11 mouse cellular contexts compared by ENCODE assay signal in the genomic region with DNA sequence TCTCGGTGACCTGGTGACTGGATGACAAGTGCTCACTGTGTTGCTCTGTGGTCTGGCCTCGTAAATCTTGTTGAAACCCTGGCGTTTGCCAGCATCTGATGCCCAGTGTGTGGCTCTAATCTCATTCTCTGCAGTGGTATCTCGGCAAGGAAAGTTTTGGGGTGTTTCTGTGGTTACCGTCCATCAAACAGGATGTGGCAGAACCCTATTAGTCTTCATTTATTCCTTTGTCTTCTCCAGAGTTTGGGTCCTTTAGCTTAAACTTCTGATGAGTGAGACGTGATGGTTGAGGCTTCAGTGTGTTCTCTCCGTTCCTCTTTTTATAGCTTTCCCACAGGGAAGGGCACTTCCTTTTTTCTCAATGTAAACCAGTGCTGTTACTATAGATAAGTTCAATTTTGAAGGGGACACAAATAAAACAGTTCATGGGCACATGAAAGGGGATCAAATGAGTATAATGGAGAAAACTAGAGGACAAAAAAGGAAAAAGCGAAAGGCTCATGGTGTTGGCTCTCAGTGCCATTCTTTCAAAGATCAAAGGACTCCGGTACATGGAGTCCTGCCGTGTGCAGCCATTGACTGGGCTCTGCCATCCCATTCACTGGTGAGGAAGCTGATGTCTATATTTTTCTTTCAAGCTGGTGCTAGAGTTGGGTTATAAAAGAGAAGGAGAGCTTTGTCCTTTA.
DNase-seq lines count a peak whose midpoint lies in the region; ATAC-seq and TF ChIP-seq lines count a peak whose summit lies in the region.
"Had no signal": no experiment of that assay in that cellular context is flagged by ENCODE, and none has a peak within 500 bp of the region (broad histone marks: within the 10 kb centered on the region; RNA-seq: fewer than 3 reads in every experiment).

No protein-coding gene starts in this region.

- no peak for ATAC-seq in heart, embryonic 11.5 days (replicated peaks; ENCODE audit: insufficient number of reproducible peaks, low FRiP score, low TSS enrichment)
- ATAC-seq in lung, embryonic 16.5 days (ENCODE audit: low read depth), result 0 out of 2 replicates have a peak, but pooled peaks have one; percentile 20
- ATAC-seq in forebrain, postnatal 0 days, result no peak
- peak; percentile 78 for ATAC-seq in monocyte, adult 5-6 weeks (replicated peaks; ENCODE audit: insufficient number of reproducible peaks, low FRiP score, low TSS enrichment, poor library complexity, severe bottlenecking)
- no peak for ATAC-seq in frontal cortex, adult (ENCODE audit: low TSS enrichment)
- ATAC-seq: inflammation-experienced regulatory T-cells, adult 6 months had no signal

- peaks cover 14% of the 10 kb centered on the region; the same call in 1 of the 2 replicates for H3K36me3 ChIP-seq in heart, embryonic 11.5 days (ENCODE audit: control insufficient read depth, insufficient read depth, low read length)
- H3K36me3 ChIP-seq in heart, adult 2 months (ENCODE audit: control insufficient read depth, insufficient read depth, low read length), result no peaks in the 10 kb centered on the region
- 0 out of 2 replicates have a peak, but pooled peaks cover 7% of the 10 kb centered on the region for H3K36me3 ChIP-seq in lung, embryonic 16.5 days (ENCODE audit: control insufficient read depth, insufficient read depth, low read length)
- peaks cover 8% of the 10 kb centered on the region; the same call in 1 of the 2 replicates for H3K36me3 ChIP-seq in forebrain, postnatal 0 days (ENCODE audit: insufficient read depth)

- no peak overlapping the region for H3K9ac ChIP-seq in heart, embryonic 11.5 days (ENCODE audit: low read depth, low read length)
- H3K9ac ChIP-seq in heart, adult 2 months (ENCODE audit: low read depth, low read length), result no peak overlapping the region
- H3K9ac ChIP-seq in lung, embryonic 16.5 days (ENCODE audit: low read length), result no peak overlapping the region
- H3K9ac ChIP-seq in forebrain, postnatal 0 days, result no peak overlapping the region

- WGBS in heart, embryonic 11.5 days (ENCODE audit: insufficient replicate concordance), result 45% methylated on average over 10 of the region's 10 CpGs
- WGBS in heart, adult 2 months, result 55% methylated on average over 10 of the region's 10 CpGs
- WGBS in lung, embryonic 16.5 days, result 56% methylated on average over 10 of the region's 10 CpGs
- WGBS in forebrain, postnatal 0 days, result 14% methylated on average over 10 of the region's 10 CpGs

- no peak for TF ChIP-seq EP300 in heart, adult 2 months (IDR thresholded peaks at IDR 0.05; ENCODE audit: insufficient read depth, low read depth, low read length)

- H3K9me3 ChIP-seq in heart, embryonic 11.5 days (replicated peaks; ENCODE audit: control insufficient read depth, low read length), result no peaks in the 10 kb centered on the region
- no peaks in the 10 kb centered on the region for H3K9me3 ChIP-seq in lung, embryonic 16.5 days (ENCODE audit: control insufficient read depth, low read length)
- no peaks in the 10 kb centered on the region for H3K9me3 ChIP-seq in forebrain, postnatal 0 days (ENCODE audit: low read length)

- no peak overlapping the region for H3K4me3 ChIP-seq in heart, embryonic 11.5 days (ENCODE audit: low read depth, low read length)
- no peak overlapping the region for H3K4me3 ChIP-seq in heart, adult 2 months
- no peak overlapping the region for H3K4me3 ChIP-seq in lung, embryonic 16.5 days (ENCODE audit: low read length)
- no peak overlapping the region for H3K4me3 ChIP-seq in forebrain, postnatal 0 days (ENCODE audit: low read depth, low read length)

- no peak for DNase-seq in heart, adult 2 months
- DNase-seq in lung, postnatal 14 days, result no peak
- DNase-seq in forebrain, postnatal 0 days, result no peak
- no peak for DNase-seq in frontal cortex, postnatal 10 days (ENCODE audit: low spot score in 2 of 2)
- DNase-seq: thymus, postnatal 4 days had no signal

- TF ChIP-seq CTCF in heart, adult 2 months (IDR thresholded peaks at IDR 0.05), result no peak
- no peak for TF ChIP-seq CTCF in forebrain, postnatal 0 days (IDR thresholded peaks at IDR 0.05; ENCODE audit: low read depth)

- peaks cover 20% of the 10 kb centered on the region for H3K4me1 ChIP-seq in heart, embryonic 11.5 days (ENCODE audit: control insufficient read depth, insufficient read depth, low read length)
- H3K4me1 ChIP-seq in heart, adult 2 months (ENCODE audit: control insufficient read depth, insufficient read depth, low read length), result peaks cover 2% of the 10 kb centered on the region; the same call in 1 of the 2 replicates
- H3K4me1 ChIP-seq in lung, embryonic 16.5 days (replicated peaks; ENCODE audit: control insufficient read depth, insufficient read depth, low read length), result peaks cover 3% of the 10 kb centered on the region; the same call in 1 of the 2 replicates
- H3K4me1 ChIP-seq in forebrain, postnatal 0 days (ENCODE audit: insufficient read depth), result no peaks in the 10 kb centered on the region

- intact Hi-C loops in heart, adult 2 months (cut with DNase I), result no loop called here

- no peaks in the 10 kb centered on the region for H3K79me2 ChIP-seq in heart, adult 2 months (replicated peaks; ENCODE audit: control insufficient read depth, insufficient read depth, low read length)

- no peak for TF ChIP-seq POLR2A in heart, adult 2 months (IDR thresholded peaks at IDR 0.05; ENCODE audit: insufficient read depth, low read depth, low read length)

- H3K4me2 ChIP-seq in heart, embryonic 11.5 days, result no peak overlapping the region
- H3K4me2 ChIP-seq in lung, embryonic 16.5 days (ENCODE audit: low read depth, low read length), result no peak overlapping the region
- no peak overlapping the region for H3K4me2 ChIP-seq in forebrain, postnatal 0 days (ENCODE audit: low read depth)

- peak overlapping the region; percentile 58 for H3K27ac ChIP-seq in heart, embryonic 11.5 days (ENCODE audit: low read depth, low read length)
- H3K27ac ChIP-seq in heart, adult 2 months, result no peak overlapping the region; the same call in 1 of the 2 replicates
- H3K27ac ChIP-seq in lung, embryonic 16.5 days (ENCODE audit: low read length), result peak overlapping the region; percentile 69
- H3K27ac ChIP-seq in forebrain, postnatal 0 days (ENCODE audit: low read depth, low read length), result peak overlapping the region; percentile 48; the same call in 1 of the 2 replicates

- H3K27me3 ChIP-seq in heart, embryonic 11.5 days (ENCODE audit: control insufficient read depth, insufficient read depth, low read length), result no peaks in the 10 kb centered on the region
- no peaks in the 10 kb centered on the region for H3K27me3 ChIP-seq in heart, adult 2 months (ENCODE audit: control insufficient read depth, insufficient read depth, low read length)
- H3K27me3 ChIP-seq in lung, embryonic 16.5 days (ENCODE audit: control insufficient read depth, insufficient read depth, low read depth, low read length), result no peaks in the 10 kb centered on the region
- no peaks in the 10 kb centered on the region for H3K27me3 ChIP-seq in forebrain, postnatal 0 days (ENCODE audit: insufficient read depth, low read length)
- H3K27me3 ChIP-seq: CH12.LX had no signal

Comparison
In these comparisons a context has a peak if more than half of its experiments do, and no peak if none do; other contexts are left out.
1. ATAC-seq: peak in lung, embryonic 16.5 days (single experiment) and monocyte, adult 5-6 weeks (single experiment); none in heart, embryonic 11.5 days (single experiment), forebrain, postnatal 0 days (single experiment) and frontal cortex, adult (single experiment).